Mouse (Mus musculus) small intestine, adult 2 months (tissue): ENCODE measurements around the gene Tmem229b.

ENCODE experiments used
- CTCF ChIP-seq: fragments of 200-500 bp; IDR thresholded peaks from 2 replicates; pipeline ENCODE4 v1.5.1; 2012; ENCODE audit warnings: low read depth, mild to moderate bottlenecking, control low read depth, inconsistent platforms, low read length, moderate library complexity, mixed read lengths; ENCODE audit not compliant: insufficient replicate concordance, insufficient read length; ENCODE audit errors: extremely low read depth
- POLR2A ChIP-seq: fragments of 200-500 bp; IDR thresholded peaks from 2 replicates; pipeline ENCODE4 v1.6.1; 2012; ENCODE audit warnings: low read depth, mild to moderate bottlenecking, control low read depth, inconsistent platforms, low read length, moderate library complexity

DNA sequence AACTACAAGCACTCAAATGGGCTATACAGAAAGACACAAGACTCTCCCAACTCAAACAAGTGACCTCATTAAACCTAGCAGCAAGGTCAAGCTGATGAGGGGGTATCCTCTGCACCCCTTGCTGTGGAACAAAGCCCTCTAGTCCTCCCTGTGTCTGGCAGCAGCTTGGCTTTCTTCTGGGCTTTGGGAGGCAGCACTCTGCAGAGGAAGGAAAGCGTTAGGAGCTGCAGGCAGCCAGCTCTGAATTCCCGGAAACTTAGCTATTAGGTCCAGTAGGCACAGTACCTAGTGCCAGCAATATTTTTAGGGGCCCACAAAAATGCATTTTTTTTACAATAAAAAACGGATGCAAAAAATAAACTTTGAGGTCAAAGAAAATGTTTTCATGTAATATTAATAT lies 3.1 kb upstream of the Tmem229b start:
- TF ChIP-seq POLR2A (no peak), CTCF (no peak)
